Mouse (Mus musculus): ENCODE results near the gene Lrp4. TPM values are rescaled to one million over a fixed set of nuclear protein-coding genes. Genes with fewer than 3 reads are reported as not detected.

Lrp4 gene
- total and polyA plus RNA-seq, 2 experiments from 2014 or later, result 3.4 to 19.2 TPM

DNA sequence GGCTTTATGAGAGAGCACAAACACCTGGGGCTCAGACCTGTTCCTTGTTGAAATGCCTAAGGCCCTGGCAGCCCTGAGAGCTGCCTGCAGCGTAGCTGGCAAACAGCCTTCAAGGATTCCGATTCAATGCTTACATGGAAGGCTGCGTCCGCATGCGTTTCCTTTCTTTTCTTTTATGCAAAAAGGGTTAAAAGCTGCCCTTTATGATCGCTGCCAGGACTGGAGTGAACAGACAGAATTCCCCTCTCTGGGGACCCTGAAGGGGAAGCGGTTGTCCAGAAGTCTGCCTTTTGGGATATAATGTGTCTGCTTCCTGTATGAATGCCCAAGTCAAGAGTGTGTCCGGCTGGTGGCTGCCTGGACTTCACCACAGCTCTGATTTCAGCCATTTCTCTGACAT lies 10.3 kb downstream of the Lrp4 start:
- DNase-seq (ENCODE audit: low spot score), result no peak
- WGBS, result 43% methylated on average over 8 of the region's 8 CpGs
- H3K27ac ChIP-seq (ENCODE audit: low read depth, low read length), result no peak overlapping the region; the same call in 1 of the 2 replicates

DNA sequence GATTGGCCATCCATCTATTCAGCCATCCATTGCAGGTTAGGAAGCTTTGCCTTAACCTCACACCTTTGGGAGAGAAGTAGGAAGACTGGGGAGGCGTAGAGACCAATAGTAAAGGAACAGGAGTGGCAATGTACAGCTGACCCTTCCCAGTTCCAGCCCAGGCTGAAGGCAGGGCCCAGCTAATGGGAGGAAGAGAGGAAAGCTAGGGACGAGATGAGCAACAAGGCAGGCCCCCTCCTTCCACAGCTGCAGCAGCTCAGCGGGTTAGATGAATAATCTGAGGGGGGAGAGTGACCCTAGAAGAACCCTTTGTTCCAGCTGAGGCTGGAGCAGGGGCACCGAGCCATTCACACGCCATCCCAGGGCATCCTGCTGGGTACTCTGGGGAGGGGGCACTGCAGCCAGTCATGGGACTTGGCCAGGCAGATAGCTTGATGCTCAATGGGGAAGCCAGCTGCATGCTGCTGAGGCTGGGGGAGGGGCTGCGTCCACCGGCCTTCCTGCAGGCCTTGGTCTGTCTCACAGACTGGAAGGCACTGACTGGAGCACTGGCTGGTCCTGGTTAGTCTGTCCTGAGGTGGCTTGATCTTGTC lies 12.8 kb downstream of the Lrp4 start:
- no peaks in the 10 kb centered on the region for H3K9me3 ChIP-seq (ENCODE audit: low read length)
- no peaks in the 10 kb centered on the region for H3K27me3 ChIP-seq (ENCODE audit: insufficient read depth, low read length)
- 13% methylated on average over 7 of the region's 7 CpGs for WGBS
- H3K27ac ChIP-seq (ENCODE audit: low read depth, low read length), result no peak overlapping the region
- no peak overlapping the region for H3K4me2 ChIP-seq (ENCODE audit: low read depth, low read length, poor library complexity, severe bottlenecking)
- ATAC-seq (ENCODE audit: low FRiP score) (peak; percentile 57), DNase-seq (ENCODE audit: low spot score) (peak; percentile 56)
- H3K9ac ChIP-seq (replicated peaks; ENCODE audit: low read length, poor library complexity, severe bottlenecking), result 0 out of 2 replicates have a peak overlapping the region, but pooled peaks have one; percentile 8
- H3K4me1 ChIP-seq (ENCODE audit: insufficient read depth, low read length), result no peaks in the 10 kb centered on the region
- H3K36me3 ChIP-seq (ENCODE audit: insufficient read depth, low read length), result no peaks in the 10 kb centered on the region
- no peak for TF ChIP-seq CTCF (IDR thresholded peaks at IDR 0.05)
- H3K4me3 ChIP-seq (ENCODE audit: low read depth, low read length), result no peak overlapping the region

More for the DNA sequence above, 10.3 kb downstream of the Lrp4 start:
- ATAC-seq (ENCODE audit: low FRiP score), result no peak
- no peak for TF ChIP-seq CTCF (IDR thresholded peaks at IDR 0.05)
- no peaks in the 10 kb centered on the region for H3K9me3 ChIP-seq (ENCODE audit: low read length)
- H3K36me3 ChIP-seq (ENCODE audit: insufficient read depth, low read length), result no peaks in the 10 kb centered on the region
- H3K9ac ChIP-seq (replicated peaks; ENCODE audit: low read length, poor library complexity, severe bottlenecking), result no peak overlapping the region
- H3K4me3 ChIP-seq (ENCODE audit: low read depth, low read length), result no peak overlapping the region
- H3K27me3 ChIP-seq (ENCODE audit: insufficient read depth, low read length), result no peaks in the 10 kb centered on the region
- no peak overlapping the region for H3K4me2 ChIP-seq (ENCODE audit: low read depth, low read length, poor library complexity, severe bottlenecking)
- peaks cover 4% of the 10 kb centered on the region; the same call in 1 of the 2 replicates for H3K4me1 ChIP-seq (ENCODE audit: insufficient read depth, low read length)

DNA sequence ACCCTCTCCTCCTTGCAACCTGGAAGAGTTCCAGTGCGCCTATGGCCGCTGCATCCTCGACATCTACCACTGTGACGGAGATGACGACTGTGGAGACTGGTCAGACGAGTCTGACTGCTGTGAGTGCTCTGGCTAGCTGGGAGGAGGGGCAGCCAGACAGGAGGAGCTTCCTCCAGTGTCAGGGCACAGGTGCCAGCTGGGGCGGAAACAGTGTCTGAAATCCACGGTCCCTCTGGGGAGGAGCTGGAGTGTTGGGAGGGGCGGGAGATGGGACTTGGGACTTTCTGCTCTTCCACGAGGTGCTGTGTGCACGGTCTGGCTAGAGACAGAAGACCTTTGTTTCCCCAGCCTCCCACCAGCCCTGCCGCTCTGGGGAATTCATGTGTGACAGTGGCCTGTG lies 17.0 kb downstream of the Lrp4 start:
- no peak for ATAC-seq (ENCODE audit: low FRiP score)
- Histone ChIP-seq H3K27ac (ENCODE audit: low read depth, low read length) (no peak overlapping the region), H3K4me2 (ENCODE audit: low read depth, low read length, poor library complexity, severe bottlenecking) (no peak overlapping the region), H3K36me3 (ENCODE audit: insufficient read depth, low read length) (no peaks in the 10 kb centered on the region), H3K27me3 (ENCODE audit: insufficient read depth, low read length) (no peaks in the 10 kb centered on the region), H3K9me3 (ENCODE audit: low read length) (no peaks in the 10 kb centered on the region), H3K4me1 (ENCODE audit: insufficient read depth, low read length) (no peaks in the 10 kb centered on the region), H3K9ac (replicated peaks; ENCODE audit: low read length, poor library complexity, severe bottlenecking) (no peak overlapping the region), H3K4me3 (ENCODE audit: low read depth, low read length) (no peak overlapping the region)
- TF ChIP-seq CTCF (IDR thresholded peaks at IDR 0.05), result no peak
- 60% methylated on average over 12 of the region's 12 CpGs for WGBS
- peak; percentile 24 for DNase-seq (ENCODE audit: low spot score)

DNA sequence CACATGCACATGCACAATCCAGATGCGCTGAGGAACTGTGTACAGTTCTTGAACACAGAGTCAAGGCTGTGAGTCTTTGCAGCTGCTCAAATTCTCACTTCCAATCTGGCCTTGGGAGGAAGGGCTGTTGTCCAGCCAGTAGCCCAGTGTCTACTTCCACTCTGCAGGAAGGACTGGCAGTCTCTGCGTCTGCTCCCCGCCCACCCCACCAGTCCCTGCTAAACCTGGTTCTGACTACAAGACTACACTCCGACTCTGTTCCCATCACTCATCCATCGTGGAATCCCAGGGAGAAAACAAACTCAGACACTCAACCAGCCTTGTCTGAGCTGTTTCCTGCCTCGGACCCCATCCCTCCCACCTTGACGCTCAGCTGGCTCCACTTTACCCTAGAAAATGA lies 18.5 kb downstream of the Lrp4 start:
- Histone ChIP-seq H3K9me3 (ENCODE audit: low read length) (no peaks in the 10 kb centered on the region), H3K27ac (ENCODE audit: low read depth, low read length) (no peak overlapping the region), H3K4me3 (ENCODE audit: low read depth, low read length) (no peak overlapping the region), H3K36me3 (ENCODE audit: insufficient read depth, low read length) (no peaks in the 10 kb centered on the region), H3K4me2 (ENCODE audit: low read depth, low read length, poor library complexity, severe bottlenecking) (no peak overlapping the region), H3K9ac (replicated peaks; ENCODE audit: low read length, poor library complexity, severe bottlenecking) (no peak overlapping the region), H3K27me3 (ENCODE audit: insufficient read depth, low read length) (no peaks in the 10 kb centered on the region), H3K4me1 (ENCODE audit: insufficient read depth, low read length) (no peaks in the 10 kb centered on the region)
- TF ChIP-seq CTCF (IDR thresholded peaks at IDR 0.05), result no peak
- ATAC-seq (ENCODE audit: low FRiP score) (no peak), DNase-seq (ENCODE audit: low spot score) (no peak)
- 84% methylated on average over 7 of the region's 7 CpGs for WGBS

DNA sequence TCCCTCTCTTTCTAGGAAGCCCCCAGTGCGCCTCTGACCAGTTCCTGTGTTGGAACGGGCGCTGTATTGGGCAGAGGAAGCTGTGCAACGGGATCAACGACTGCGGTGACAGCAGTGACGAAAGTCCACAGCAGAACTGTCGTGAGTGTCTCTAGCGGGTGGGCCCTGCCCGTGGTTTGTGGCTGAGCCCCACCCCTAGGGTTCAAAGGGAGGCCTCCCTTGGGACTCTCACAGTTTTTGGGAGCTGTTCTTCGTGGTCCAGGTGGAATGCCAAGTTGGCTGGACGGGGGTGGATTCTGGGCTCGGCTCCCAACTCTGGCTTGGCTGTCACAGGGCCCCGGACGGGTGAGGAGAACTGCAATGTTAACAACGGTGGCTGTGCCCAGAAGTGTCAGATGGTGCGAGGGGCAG lies 18.9 kb downstream of the Lrp4 start:
- ATAC-seq (ENCODE audit: low FRiP score) (no peak), DNase-seq (ENCODE audit: low spot score) (peak; percentile 46)
- TF ChIP-seq CTCF (IDR thresholded peaks at IDR 0.05), result no peak
- Histone ChIP-seq H3K4me3 (ENCODE audit: low read depth, low read length) (no peak overlapping the region), H3K9ac (replicated peaks; ENCODE audit: low read length, poor library complexity, severe bottlenecking) (no peak overlapping the region), H3K27ac (ENCODE audit: low read depth, low read length) (no peak overlapping the region), H3K9me3 (ENCODE audit: low read length) (no peaks in the 10 kb centered on the region), H3K4me1 (ENCODE audit: insufficient read depth, low read length) (no peaks in the 10 kb centered on the region), H3K36me3 (ENCODE audit: insufficient read depth, low read length) (no peaks in the 10 kb centered on the region), H3K4me2 (ENCODE audit: low read depth, low read length, poor library complexity, severe bottlenecking) (no peak overlapping the region), H3K27me3 (ENCODE audit: insufficient read depth, low read length) (no peaks in the 10 kb centered on the region)
- WGBS, result 82% methylated on average over 17 of the region's 17 CpGs

DNA sequence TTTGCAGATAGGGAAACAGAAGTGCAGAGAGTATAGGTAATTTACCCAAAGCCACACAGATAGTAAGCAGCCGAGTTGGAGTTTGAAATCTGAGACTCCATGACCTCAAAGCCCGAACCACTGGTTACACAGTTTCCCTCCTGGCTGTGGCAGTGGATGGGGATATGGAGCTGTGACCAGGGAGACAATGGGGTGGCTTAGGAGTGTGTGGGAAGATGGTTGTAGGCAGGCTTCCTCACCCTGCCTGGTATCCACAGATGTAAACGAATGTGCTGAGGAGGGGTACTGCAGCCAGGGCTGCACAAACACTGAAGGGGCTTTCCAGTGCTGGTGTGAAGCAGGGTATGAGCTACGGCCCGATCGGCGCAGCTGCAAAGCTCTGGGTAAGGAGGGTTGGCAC lies 19.5 kb downstream of the Lrp4 start:
- ATAC-seq (ENCODE audit: low FRiP score), result no peak
- Histone ChIP-seq H3K9me3 (ENCODE audit: low read length) (no peaks in the 10 kb centered on the region), H3K27ac (ENCODE audit: low read depth, low read length) (no peak overlapping the region), H3K27me3 (ENCODE audit: insufficient read depth, low read length) (no peaks in the 10 kb centered on the region), H3K4me2 (ENCODE audit: low read depth, low read length, poor library complexity, severe bottlenecking) (no peak overlapping the region), H3K9ac (replicated peaks; ENCODE audit: low read length, poor library complexity, severe bottlenecking) (no peak overlapping the region), H3K4me3 (ENCODE audit: low read depth, low read length) (no peak overlapping the region), H3K36me3 (ENCODE audit: insufficient read depth, low read length) (no peaks in the 10 kb centered on the region), H3K4me1 (ENCODE audit: insufficient read depth, low read length) (no peaks in the 10 kb centered on the region)
- no peak for DNase-seq (ENCODE audit: low spot score)
- 88% methylated on average over 7 of the region's 7 CpGs for WGBS
- TF ChIP-seq CTCF (IDR thresholded peaks at IDR 0.05), result no peak
